Mouse (Mus musculus) kidney, postnatal 0 days (tissue): ENCODE measurements around the gene Prmt9. TPM values are rescaled to one million over a fixed set of nuclear protein-coding genes. Genes with fewer than 3 reads are reported as not detected.

Experiments
- ATAC-seq: fragments of 200-750 bp; cut with Nextera tagmentation; replicated peaks from 2 replicates; pipeline ENCODE4 v1.8.0; 2017; ENCODE audit warnings: low read depth, moderate number of reproducible peaks, moderate TSS enrichment, moderate library complexity; ENCODE audit not compliant: low FRiP score
- DNase-seq: peaks from one replicate; pipeline ENCODE4 v3.0.0-alpha.2; 2016; ENCODE audit warnings: low spot score
- H3K27ac ChIP-seq: fragments of 300-500 bp; sonication (generic); 2 replicates; pipeline ENCODE4 v1.5.1; 2014; ENCODE audit warnings: mild to moderate bottlenecking
- H3K27me3 ChIP-seq: fragments of 300-500 bp; sonication (generic); 2 replicates; pipeline ENCODE4 v1.6.1; 2014; ENCODE audit warnings: low read length, mixed read lengths; ENCODE audit not compliant: insufficient read depth
- H3K36me3 ChIP-seq: fragments of 300-500 bp; sonication (generic); 2 replicates; pipeline ENCODE4 v1.6.1; 2014; ENCODE audit warnings: low read length, mixed read lengths; ENCODE audit not compliant: insufficient read depth
- H3K4me1 ChIP-seq: fragments of 300-500 bp; sonication (generic); replicated peaks from 2 replicates; pipeline ENCODE4 v1.6.1; 2014; ENCODE audit warnings: antibody characterized with exemption, low read length, mixed read lengths; ENCODE audit not compliant: insufficient read depth
- H3K4me2 ChIP-seq: fragments of 300-500 bp; sonication (generic); 2 replicates; pipeline ENCODE4 v1.6.1; 2014; ENCODE audit warnings: mild to moderate bottlenecking, low read length, moderate library complexity, mixed read lengths
- H3K4me3 ChIP-seq: fragments of 300-500 bp; sonication (generic); replicated peaks from 2 replicates; pipeline ENCODE4 v1.5.1; 2014; ENCODE audit warnings: low read depth, low read length
- H3K9ac ChIP-seq: fragments of 300-500 bp; sonication (generic); 2 replicates; pipeline ENCODE4 v1.6.1; 2014; ENCODE audit warnings: low read depth, low read length
- H3K9me3 ChIP-seq: fragments of 300-500 bp; sonication (generic); replicated peaks from 2 replicates; pipeline ENCODE4 v1.6.1; 2016; ENCODE audit warnings: low read length, inconsistent platforms, mixed read lengths
- CTCF ChIP-seq: IDR thresholded peaks from 2 replicates; pipeline ENCODE4 v1.5.1; 2016; ENCODE audit warnings: antibody characterized with exemption, low read depth, mild to moderate bottlenecking, moderate library complexity
- WGBS: fragments of 180-500 bp; shearing (Covaris S2); extraction: QIAGEN DNeasy Blood & Tissue Kit; methylation state at CpG from one replicate; pipeline ENCODE4 v1.1.7; 2014; 5-methylcytosine and 5-hydroxymethylcytosine counted together
- polyA plus RNA-seq: library from polyadenylated mRNA; unstranded; fragments of >200 nt; fragmentation: Nextera tagmentation; extraction: Ambion mirVana; gene quantifications from 2 replicates; pipeline ENCODE4 v1.2.1, GENCODE M21; 2015

Prmt9 gene
- polyA plus RNA-seq, 1 experiment from 2014 or later = 16.3 TPM

DNA sequence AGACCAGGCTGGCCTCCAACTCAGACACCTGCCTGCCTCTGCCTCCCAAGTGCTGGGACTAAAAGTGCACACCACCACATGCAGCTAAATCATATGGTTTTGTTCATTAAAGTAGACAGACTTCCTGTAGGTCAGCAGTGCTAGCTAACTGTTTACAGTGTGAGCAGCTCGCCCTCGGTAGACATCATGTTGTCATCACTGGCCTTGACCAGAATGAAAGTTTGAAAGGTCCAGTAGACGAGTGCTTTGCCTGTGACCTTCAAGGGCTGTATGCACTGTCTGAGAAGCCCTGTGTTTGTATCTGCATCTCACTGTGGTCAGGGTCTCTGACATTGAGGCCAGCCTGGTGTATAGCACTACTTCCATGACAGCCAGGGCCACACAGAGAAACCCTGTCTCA, 12.2 kb downstream of the Prmt9 start:
- no peak for TF ChIP-seq CTCF

DNA sequence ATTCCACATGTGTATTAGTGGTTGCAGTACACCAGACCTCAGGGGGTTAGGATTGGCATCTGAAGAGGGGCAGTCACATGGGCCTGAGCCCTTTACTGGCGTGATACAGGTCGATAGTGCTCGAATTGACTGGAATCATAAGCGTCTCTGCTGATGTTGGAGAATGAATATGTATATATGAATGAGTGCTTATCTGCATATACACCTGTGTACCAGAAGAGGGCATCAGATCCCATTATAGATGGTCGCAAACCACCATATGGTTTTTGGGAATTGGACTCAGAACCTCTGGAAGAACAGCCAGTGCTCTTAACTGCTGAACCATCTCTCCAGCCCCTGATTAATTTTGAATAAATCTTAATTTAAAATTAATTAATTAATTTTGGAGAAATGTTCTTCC, 25.0 kb downstream of the Prmt9 start:
- Histone ChIP-seq H3K9me3 (no peaks in the 10 kb centered on the region), H3K4me1 (no peaks in the 10 kb centered on the region), H3K27me3 (no peaks in the 10 kb centered on the region), H3K27ac (no peak overlapping the region), H3K9ac (no peak overlapping the region), H3K36me3 (peaks cover 9% of the 10 kb centered on the region; the same call in 1 of the 2 replicates), H3K4me2 (no peak overlapping the region), H3K4me3 (no peak overlapping the region)
- DNase-seq (peak; percentile 44), ATAC-seq (no peak)
- WGBS = 88% methylated on average over 5 of the region's 5 CpGs
- peak; percentile 63 for TF ChIP-seq CTCF

More for the DNA sequence above, 12.2 kb downstream of the Prmt9 start:
- Histone ChIP-seq H3K27ac (no peak overlapping the region), H3K9me3 (no peaks in the 10 kb centered on the region), H3K4me2 (no peak overlapping the region), H3K36me3 (peaks cover 20% of the 10 kb centered on the region), H3K4me3 (no peak overlapping the region), H3K27me3 (no peaks in the 10 kb centered on the region), H3K4me1 (no peaks in the 10 kb centered on the region), H3K9ac (no peak overlapping the region)
- ATAC-seq (no peak), DNase-seq (no peak)
- 84% methylated on average over 3 of the region's 3 CpGs for WGBS

DNA sequence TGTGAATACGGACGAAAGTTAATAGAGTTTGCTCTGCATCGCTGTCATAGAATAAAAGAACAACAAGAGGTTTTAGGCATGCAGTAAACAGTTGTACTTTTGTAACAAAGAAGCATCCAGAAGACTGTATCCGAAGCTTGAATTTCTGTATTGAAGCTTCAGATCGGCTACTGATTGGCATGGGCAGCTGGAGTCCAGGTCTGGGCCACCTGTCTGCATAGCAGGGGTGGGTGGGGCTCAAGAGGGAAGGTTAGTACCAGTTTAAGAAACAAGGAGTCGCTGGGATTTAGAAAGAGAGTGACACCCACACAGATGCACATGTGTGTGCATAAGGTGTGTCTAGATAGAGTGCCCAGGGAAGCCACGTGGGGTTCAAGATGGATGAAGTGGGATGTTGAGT, 28.5 kb downstream of the Prmt9 start:
- DNase-seq (no peak), ATAC-seq (no peak)
- Histone ChIP-seq H3K36me3 (peaks cover 16% of the 10 kb centered on the region), H3K4me1 (no peaks in the 10 kb centered on the region), H3K27me3 (no peaks in the 10 kb centered on the region), H3K27ac (no peak overlapping the region), H3K4me2 (no peak overlapping the region), H3K4me3 (no peak overlapping the region), H3K9me3 (no peaks in the 10 kb centered on the region), H3K9ac (no peak overlapping the region)
- 90% methylated on average over 7 of the region's 7 CpGs for WGBS
- TF ChIP-seq CTCF = no peak

DNA sequence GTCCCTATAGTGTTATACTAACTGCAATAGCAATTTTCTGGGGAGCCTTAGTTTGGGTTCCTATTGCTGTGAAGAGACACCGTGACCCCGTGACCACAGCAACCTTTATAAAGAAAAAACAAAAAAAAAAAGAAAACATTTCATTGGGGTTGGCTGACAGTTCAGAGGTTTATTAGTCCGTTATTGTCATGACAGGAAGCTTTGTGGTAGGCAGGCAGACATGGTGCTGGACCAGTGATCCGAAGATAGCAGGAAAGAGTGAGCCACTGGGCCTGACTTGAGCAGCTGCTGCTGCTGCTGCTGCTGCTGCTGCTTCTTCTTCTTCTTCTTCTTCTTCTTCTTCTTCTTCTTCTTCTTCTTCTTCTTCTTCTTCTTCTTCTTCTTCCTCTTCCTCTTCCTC, 35.0 kb downstream of the Prmt9 start:
- Histone ChIP-seq H3K9me3 (no peaks in the 10 kb centered on the region), H3K4me1 (no peaks in the 10 kb centered on the region), H3K4me3 (no peak overlapping the region), H3K9ac (no peak overlapping the region), H3K27me3 (no peaks in the 10 kb centered on the region), H3K27ac (no peak overlapping the region), H3K4me2 (no peak overlapping the region), H3K36me3 (peaks cover 10% of the 10 kb centered on the region; the same call in 1 of the 2 replicates)
- ATAC-seq (no peak), DNase-seq (no peak)
- 73% methylated on average over 4 of the region's 4 CpGs for WGBS
- TF ChIP-seq CTCF = no peak

DNA sequence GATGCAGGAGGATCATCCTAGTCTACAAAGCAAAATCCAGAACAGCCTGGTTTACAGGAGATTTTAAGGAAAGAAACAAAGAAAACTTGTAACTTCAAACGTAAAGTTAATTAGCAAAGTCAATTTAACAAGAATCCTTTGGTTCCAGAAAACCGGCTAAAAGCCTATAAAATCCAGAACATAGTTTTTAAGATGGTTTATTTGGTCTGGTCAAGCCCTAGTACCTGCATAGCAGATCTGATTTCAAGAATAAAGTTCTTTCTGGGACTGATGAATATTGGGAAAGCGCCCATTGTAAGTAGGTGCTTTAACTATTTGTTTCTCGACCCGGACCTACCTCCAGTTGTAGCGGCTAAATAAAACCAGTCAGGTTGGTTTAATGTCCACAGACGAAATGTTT, 60.4 kb downstream of the Prmt9 start:
- H3K9ac ChIP-seq = no peak overlapping the region
- H3K27ac ChIP-seq = no peak overlapping the region
- peak overlapping the region; percentile 72 for H3K4me2 ChIP-seq
- DNase-seq (no peak), ATAC-seq (no peak)
- peak overlapping the region; percentile 65 for H3K4me3 ChIP-seq
- peaks cover 9% of the 10 kb centered on the region; the same call in 1 of the 2 replicates for H3K36me3 ChIP-seq
- no peaks in the 10 kb centered on the region for H3K9me3 ChIP-seq
- 10% methylated on average over 7 of the region's 7 CpGs for WGBS
- no peaks in the 10 kb centered on the region for H3K27me3 ChIP-seq
- no peaks in the 10 kb centered on the region; the same call in 1 of the 2 replicates for H3K4me1 ChIP-seq
- TF ChIP-seq CTCF = no peak

DNA sequence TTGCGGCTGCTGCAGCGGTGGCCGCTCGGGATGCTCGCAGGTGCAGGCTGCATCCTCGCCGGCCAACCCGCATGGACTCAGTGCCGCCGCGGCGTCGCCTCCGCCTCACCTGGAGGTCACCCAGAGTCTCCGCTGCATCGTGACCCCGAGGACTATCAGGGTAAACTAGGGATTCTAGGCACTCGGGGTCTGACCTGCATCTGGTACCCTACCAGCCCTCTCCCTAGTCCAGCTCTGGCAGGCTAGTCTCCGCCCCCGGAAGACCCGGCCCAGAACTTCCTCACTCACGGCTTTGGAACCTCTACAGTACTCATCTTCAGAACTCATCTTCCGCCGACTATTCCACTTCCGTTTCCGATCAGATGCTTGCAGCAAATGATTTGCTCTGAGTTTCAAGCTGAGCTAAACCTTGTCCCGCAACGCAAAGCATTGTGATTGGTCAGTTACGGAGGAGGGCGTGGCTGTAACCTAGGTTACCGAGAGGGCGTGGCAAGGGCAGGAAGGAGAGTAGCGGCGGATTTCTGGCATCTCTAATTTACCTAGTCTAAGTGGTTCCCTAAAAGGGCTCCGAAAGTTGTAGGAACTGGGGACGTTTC, 61.3 kb downstream of the Prmt9 start, which contains the start of gene Tmem184c:
Gene Tmem184c, minus strand, starts transcription at position 325 of the 596 bp plus-strand sequence.
- peaks cover 1% of the 10 kb centered on the region; the same call in 1 of the 2 replicates for H3K36me3 ChIP-seq
- ATAC-seq = peak; percentile 97
- peak; percentile 97 for DNase-seq
- H3K4me1 ChIP-seq = no peaks in the 10 kb centered on the region; the same call in 1 of the 2 replicates
- no peaks in the 10 kb centered on the region for H3K27me3 ChIP-seq
- under 1% methylated on average over 36 of the region's 36 CpGs for WGBS
- no peak for TF ChIP-seq CTCF
- peak within 1 kb of the TSS; percentile 55 for H3K27ac ChIP-seq
- peak within 1 kb of the TSS; percentile 72 for H3K4me2 ChIP-seq
- no peaks in the 10 kb centered on the region for H3K9me3 ChIP-seq
- H3K9ac ChIP-seq = peak within 1 kb of the TSS; percentile 57
- peak within 1 kb of the TSS; percentile 65 for H3K4me3 ChIP-seq
